Mouse (Mus musculus): ENCODE measurements around the gene Slc25a44. TPM values are rescaled to one million over a fixed set of nuclear protein-coding genes. Genes with fewer than 3 reads are reported as not detected.

Slc25a44 gene
- polyA plus RNA-seq, 1 experiment from 2014 or later, result 38.0 TPM

GRCm38 (mm10) chr3:88453369-88453768, 28.4 kb upstream of the Slc25a44 start:
- no peak overlapping the region for H3K9ac ChIP-seq (replicated peaks; ENCODE audit: low read length)
- 77% methylated on average over 8 of the region's 8 CpGs for WGBS
- ATAC-seq (ENCODE audit: low FRiP score, low TSS enrichment), result no peak

GRCm38 (mm10) chr3:88452716-88453115, 27.8 kb upstream of the Slc25a44 start:
- DNase-seq, result no peak
- Histone ChIP-seq H3K9me3 (ENCODE audit: control insufficient read depth, low read length) (no peaks in the 10 kb centered on the region), H3K4me2 (ENCODE audit: low read length) (no peak overlapping the region), H3K4me3 (replicated peaks; ENCODE audit: low read depth, low read length) (no peak overlapping the region), H3K27me3 (ENCODE audit: control insufficient read depth, insufficient read depth, low read length) (no peaks in the 10 kb centered on the region), H3K4me1 (ENCODE audit: control insufficient read depth, insufficient read depth, low read length) (peaks cover 15% of the 10 kb centered on the region), H3K9ac (replicated peaks; ENCODE audit: low read length) (no peak overlapping the region), H3K36me3 (ENCODE audit: control insufficient read depth, insufficient read depth, low read length) (peaks cover 54% of the 10 kb centered on the region), H3K27ac (replicated peaks; ENCODE audit: low read depth, low read length) (no peak overlapping the region)
- no peak for ATAC-seq (ENCODE audit: low FRiP score, low TSS enrichment)
- WGBS, result 76% methylated on average over 6 of the region's 6 CpGs

More at GRCm38 (mm10) chr3:88453369-88453768, 28.4 kb upstream of the Slc25a44 start:
- no peak for DNase-seq
- no peak overlapping the region for H3K27ac ChIP-seq (replicated peaks; ENCODE audit: low read depth, low read length)
- peaks cover 47% of the 10 kb centered on the region for H3K36me3 ChIP-seq (ENCODE audit: control insufficient read depth, insufficient read depth, low read length)
- peaks cover 19% of the 10 kb centered on the region for H3K4me1 ChIP-seq (ENCODE audit: control insufficient read depth, insufficient read depth, low read length)
- no peaks in the 10 kb centered on the region for H3K9me3 ChIP-seq (ENCODE audit: control insufficient read depth, low read length)
- no peak overlapping the region for H3K4me2 ChIP-seq (ENCODE audit: low read length)
- no peak overlapping the region for H3K4me3 ChIP-seq (replicated peaks; ENCODE audit: low read depth, low read length)
- H3K27me3 ChIP-seq (ENCODE audit: control insufficient read depth, insufficient read depth, low read length), result no peaks in the 10 kb centered on the region

DNA sequence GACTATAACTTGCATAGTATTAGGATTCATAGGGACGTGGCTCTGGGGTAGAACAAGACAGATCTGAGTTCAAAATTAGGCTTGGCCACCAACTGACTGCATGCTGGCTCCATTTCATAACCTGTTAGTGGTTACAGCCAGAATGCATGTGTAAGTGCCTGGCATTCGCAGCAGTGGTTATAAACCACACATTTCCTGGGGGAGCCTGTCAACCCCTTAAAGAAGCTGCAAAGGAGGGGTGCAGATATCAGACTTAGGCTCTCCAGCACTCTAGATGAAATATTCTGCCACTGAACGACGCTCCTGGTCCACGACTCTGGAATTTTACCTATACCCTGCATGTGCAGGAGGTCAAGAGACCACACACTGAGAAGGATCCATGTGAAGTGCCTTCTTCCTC, 27.3 kb upstream of the Slc25a44 start:
- H3K27me3 ChIP-seq (ENCODE audit: control insufficient read depth, insufficient read depth, low read length), result no peaks in the 10 kb centered on the region
- no peak for DNase-seq
- H3K4me2 ChIP-seq (ENCODE audit: low read length), result no peak overlapping the region
- peaks cover 58% of the 10 kb centered on the region for H3K36me3 ChIP-seq (ENCODE audit: control insufficient read depth, insufficient read depth, low read length)
- ATAC-seq (ENCODE audit: low FRiP score, low TSS enrichment), result no peak
- H3K27ac ChIP-seq (replicated peaks; ENCODE audit: low read depth, low read length), result no peak overlapping the region
- H3K4me3 ChIP-seq (replicated peaks; ENCODE audit: low read depth, low read length), result no peak overlapping the region
- WGBS, result 86% methylated on average over 5 of the region's 5 CpGs
- H3K9me3 ChIP-seq (ENCODE audit: control insufficient read depth, low read length), result no peaks in the 10 kb centered on the region
- H3K4me1 ChIP-seq (ENCODE audit: control insufficient read depth, insufficient read depth, low read length), result peaks cover 11% of the 10 kb centered on the region
- no peak overlapping the region for H3K9ac ChIP-seq (replicated peaks; ENCODE audit: low read length)

- no peak overlapping the region for H3K27ac ChIP-seq (replicated peaks; ENCODE audit: low read depth, low read length)
- H3K4me2 ChIP-seq (ENCODE audit: low read length), result no peak overlapping the region
- H3K4me1 ChIP-seq (ENCODE audit: control insufficient read depth, insufficient read depth, low read length), result no peaks in the 10 kb centered on the region
- H3K9ac ChIP-seq (replicated peaks; ENCODE audit: low read length), result no peak overlapping the region; the same call in 1 of the 2 replicates
- peaks cover 74% of the 10 kb centered on the region for H3K36me3 ChIP-seq (ENCODE audit: control insufficient read depth, insufficient read depth, low read length)
- no peak for DNase-seq
- ATAC-seq (ENCODE audit: low FRiP score, low TSS enrichment), result no peak
- no peaks in the 10 kb centered on the region for H3K9me3 ChIP-seq (ENCODE audit: control insufficient read depth, low read length)
- 73% methylated on average over 12 of the region's 12 CpGs for WGBS
- H3K27me3 ChIP-seq (ENCODE audit: control insufficient read depth, insufficient read depth, low read length), result no peaks in the 10 kb centered on the region
- no peak overlapping the region for H3K4me3 ChIP-seq (replicated peaks; ENCODE audit: low read depth, low read length)
These were observed 25.6 kb upstream of the Slc25a44 start for GRCm38 (mm10) chr3:88450379-88451131.

DNA sequence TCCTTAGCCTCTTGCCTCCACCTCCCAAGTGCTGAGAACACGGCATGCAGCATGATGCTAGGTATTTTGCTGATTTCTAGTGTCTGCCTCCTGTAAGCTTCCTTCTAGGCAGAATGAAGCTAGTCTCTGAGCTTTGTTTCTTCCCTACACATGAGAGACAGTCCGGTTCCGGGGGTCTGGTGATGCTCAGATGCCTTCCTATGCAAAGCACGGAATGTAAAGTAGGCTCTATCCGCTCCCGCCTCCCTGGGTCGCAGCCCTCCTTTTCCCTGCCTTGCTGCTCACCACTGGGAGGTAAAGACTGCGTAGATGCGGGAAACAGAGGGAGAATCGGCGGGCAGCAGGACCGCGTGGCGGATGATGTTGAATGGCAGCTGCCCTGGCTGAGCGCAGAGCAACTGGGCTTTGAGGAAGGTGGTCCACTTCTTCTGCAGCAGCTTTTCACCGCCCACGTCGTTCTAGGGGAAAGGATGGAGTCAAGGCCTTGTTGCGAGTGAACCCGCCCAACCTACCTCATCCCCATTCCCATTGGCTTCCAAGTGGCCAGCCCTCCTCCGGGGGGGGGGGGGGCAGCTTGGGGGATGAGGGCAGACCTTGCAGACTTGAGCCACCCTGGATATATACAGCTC, 24.6 kb upstream of the Slc25a44 start:
- Histone ChIP-seq H3K4me1 (ENCODE audit: control insufficient read depth, insufficient read depth, low read length) (no peaks in the 10 kb centered on the region), H3K9ac (replicated peaks; ENCODE audit: low read length) (peak overlapping the region; percentile 37; the same call in 1 of the 2 replicates), H3K27ac (replicated peaks; ENCODE audit: low read depth, low read length) (no peak overlapping the region), H3K36me3 (ENCODE audit: control insufficient read depth, insufficient read depth, low read length) (peaks cover 83% of the 10 kb centered on the region), H3K4me2 (ENCODE audit: low read length) (peak overlapping the region; percentile 41), H3K27me3 (ENCODE audit: control insufficient read depth, insufficient read depth, low read length) (no peaks in the 10 kb centered on the region), H3K4me3 (replicated peaks; ENCODE audit: low read depth, low read length) (0 out of 2 replicates have a peak overlapping the region, but pooled peaks have one; percentile 10), H3K9me3 (ENCODE audit: control insufficient read depth, low read length) (no peaks in the 10 kb centered on the region)
- peak; percentile 34; the same call in 1 of the 2 replicates for ATAC-seq (ENCODE audit: low FRiP score, low TSS enrichment)
- WGBS, result 4% methylated on average over 21 of the region's 21 CpGs
- DNase-seq, result peak; percentile 51

DNA sequence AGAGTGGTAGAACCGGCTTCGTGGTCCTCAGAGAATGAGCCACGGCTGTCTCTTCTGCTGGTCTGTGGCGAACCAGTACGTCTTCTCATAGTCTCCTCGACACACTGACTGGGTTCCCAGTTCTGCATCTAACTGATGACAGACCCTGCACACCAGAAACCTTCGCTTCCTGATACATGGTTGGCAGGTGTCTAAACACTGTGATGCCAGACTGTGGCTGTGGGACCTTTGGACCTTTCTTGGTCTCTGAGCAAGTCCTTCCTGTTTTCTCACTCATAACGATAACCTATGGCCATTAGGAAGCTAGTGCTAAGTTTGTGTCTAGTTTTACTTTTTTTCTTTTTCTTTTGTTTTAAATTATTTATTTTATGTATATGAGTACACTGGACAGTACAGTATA, 23.5 kb upstream of the Slc25a44 start:
- Histone ChIP-seq H3K9me3 (ENCODE audit: control insufficient read depth, low read length) (no peaks in the 10 kb centered on the region), H3K4me2 (ENCODE audit: low read length) (no peak overlapping the region), H3K27ac (replicated peaks; ENCODE audit: low read depth, low read length) (no peak overlapping the region), H3K9ac (replicated peaks; ENCODE audit: low read length) (no peak overlapping the region), H3K4me1 (ENCODE audit: control insufficient read depth, insufficient read depth, low read length) (no peaks in the 10 kb centered on the region), H3K4me3 (replicated peaks; ENCODE audit: low read depth, low read length) (no peak overlapping the region), H3K36me3 (ENCODE audit: control insufficient read depth, insufficient read depth, low read length) (peaks cover 87% of the 10 kb centered on the region), H3K27me3 (ENCODE audit: control insufficient read depth, insufficient read depth, low read length) (no peaks in the 10 kb centered on the region)
- DNase-seq, result no peak
- 95% methylated on average over 8 of the region's 8 CpGs for WGBS
- ATAC-seq (ENCODE audit: low FRiP score, low TSS enrichment), result no peak

- 69% methylated on average over 8 of the region's 8 CpGs for whole genome bisulfite sequencing
- Histone ChIP-seq H3K4me1 (ENCODE audit: control insufficient read depth, insufficient read depth, low read length) (no peaks in the 10 kb centered on the region), H3K27me3 (ENCODE audit: control insufficient read depth, insufficient read depth, low read length) (no peaks in the 10 kb centered on the region), H3K4me2 (ENCODE audit: low read length) (no peak overlapping the region), H3K9me3 (ENCODE audit: control insufficient read depth, low read length) (no peaks in the 10 kb centered on the region), H3K4me3 (replicated peaks; ENCODE audit: low read depth, low read length) (no peak overlapping the region), H3K36me3 (ENCODE audit: control insufficient read depth, insufficient read depth, low read length) (peaks cover 87% of the 10 kb centered on the region), H3K27ac (replicated peaks; ENCODE audit: low read depth, low read length) (no peak overlapping the region), H3K9ac (replicated peaks; ENCODE audit: low read length) (no peak overlapping the region)
- ATAC-seq (ENCODE audit: low FRiP score, low TSS enrichment) (no peak), DNase-seq (no peak)
These were observed 22.8 kb upstream of the Slc25a44 start for GRCm38 (mm10) chr3:88447676-88448183.

DNA sequence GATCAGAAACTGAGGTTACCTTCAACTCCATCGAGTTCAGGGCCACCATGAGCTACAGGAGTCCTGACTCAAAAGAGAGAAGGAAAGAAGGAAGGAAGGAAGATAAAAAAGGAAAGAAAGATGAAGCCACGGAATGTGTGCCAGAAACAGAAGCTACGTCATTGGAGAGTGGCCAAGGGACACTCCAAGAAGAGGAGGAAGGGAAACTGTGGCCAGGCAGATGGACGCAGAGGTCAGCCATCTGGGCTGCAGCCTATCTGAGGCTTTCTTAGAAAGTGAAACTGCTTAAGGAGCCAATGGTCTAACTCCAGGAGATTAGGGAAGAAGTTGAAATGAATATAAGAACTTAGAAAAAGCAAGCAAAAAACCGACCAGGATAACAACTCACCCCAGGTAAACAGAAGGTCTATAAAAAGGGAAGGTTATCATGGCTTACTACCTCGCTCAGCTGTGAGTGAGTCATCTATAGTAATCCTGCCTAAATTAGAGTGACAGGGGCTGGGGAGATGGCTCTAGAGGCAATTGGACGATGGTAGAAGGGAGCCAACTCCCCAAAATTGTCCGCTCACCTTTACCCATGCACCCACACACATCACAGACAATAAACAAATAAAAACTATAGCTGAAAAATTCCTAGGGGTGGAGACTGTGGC, 21.7 kb upstream of the Slc25a44 start:
- ATAC-seq (ENCODE audit: low FRiP score, low TSS enrichment), result no peak
- Histone ChIP-seq H3K36me3 (ENCODE audit: control insufficient read depth, insufficient read depth, low read length) (peaks cover 79% of the 10 kb centered on the region), H3K4me1 (ENCODE audit: control insufficient read depth, insufficient read depth, low read length) (no peaks in the 10 kb centered on the region), H3K4me2 (ENCODE audit: low read length) (no peak overlapping the region), H3K27ac (replicated peaks; ENCODE audit: low read depth, low read length) (no peak overlapping the region), H3K4me3 (replicated peaks; ENCODE audit: low read depth, low read length) (no peak overlapping the region), H3K27me3 (ENCODE audit: control insufficient read depth, insufficient read depth, low read length) (no peaks in the 10 kb centered on the region), H3K9me3 (ENCODE audit: control insufficient read depth, low read length) (no peaks in the 10 kb centered on the region), H3K9ac (replicated peaks; ENCODE audit: low read length) (no peak overlapping the region)
- WGBS, result 78% methylated on average over 8 of the region's 8 CpGs
- no peak for DNase-seq

Measured in midbrain, embryonic 14.5 days (tissue).